Mouse (Mus musculus) G1E (cell line): ENCODE results near the gene Mllt10. TPM values are rescaled to one million over a fixed set of nuclear protein-coding genes. Genes with fewer than 3 reads are reported as not detected.

Experiments
- ATAC-seq: 2 replicates; pipeline ENCODE4 v1.8.0; 2016; ENCODE audit warnings: mild to moderate bottlenecking; ENCODE audit not compliant: insufficient number of reproducible peaks, poor library complexity, low FRiP score, severe bottlenecking; ENCODE audit errors: extremely low read depth
- DNase-seq: peaks from one replicate; pipeline ENCODE4 v3.0.0; 2012; ENCODE audit warnings: low spot score
- H3K27me3 ChIP-seq: 2 replicates; pipeline ENCODE4 v1.6.1; 2012; ENCODE audit warnings: mild to moderate bottlenecking, low read length, inconsistent platforms; ENCODE audit not compliant: insufficient read depth
- H3K36me3 ChIP-seq: replicated peaks from 2 replicates; pipeline ENCODE3; 2012; ENCODE audit warnings: mild to moderate bottlenecking, inconsistent platforms
- H3K4me1 ChIP-seq: 2 replicates; pipeline ENCODE4 v1.6.1; 2012; ENCODE audit warnings: low read depth, low read length, inconsistent platforms, mixed read lengths; ENCODE audit not compliant: insufficient read depth
- H3K4me3 ChIP-seq: 2 replicates; pipeline ENCODE4 v1.5.1; 2012; ENCODE audit warnings: low read depth, mild to moderate bottlenecking, inconsistent platforms, low read length, moderate library complexity, mixed read lengths
- H3K9me3 ChIP-seq: replicated peaks from 2 replicates; pipeline ENCODE4 v1.6.1; 2012; ENCODE audit warnings: inconsistent platforms
- CTCF ChIP-seq: IDR thresholded peaks from 2 replicates; pipeline ENCODE4 v1.5.1; 2012; ENCODE audit warnings: low read depth, low read length, inconsistent platforms, mixed read lengths
- GATA1 ChIP-seq: IDR thresholded peaks from 2 replicates; pipeline ENCODE4 v1.6.1; 2012; ENCODE audit warnings: borderline replicate concordance, low read length, inconsistent platforms, mixed read lengths
- GATA2 ChIP-seq: IDR thresholded peaks from 2 replicates; pipeline ENCODE4 v1.6.1; 2012; ENCODE audit warnings: low read depth, low read length, inconsistent platforms, borderline replicate concordance
- POLR2AphosphoS5 ChIP-seq: IDR thresholded peaks from 2 replicates; pipeline ENCODE4 v1.6.1; 2012; ENCODE audit warnings: low read depth, low read length, inconsistent platforms; ENCODE audit not compliant: insufficient replicate concordance
- TAL1 ChIP-seq: conservative IDR thresholded peaks from 2 replicates; pipeline ENCODE4 v1.6.1; 2012; ENCODE audit warnings: low read depth, low read length, inconsistent platforms, mixed read lengths
- polyA plus RNA-seq: library from polyadenylated mRNA; stranded (reverse); fragments of >175 nt; gene quantifications from 2 replicates; pipeline ENCODE4 v1.2.3, GENCODE M21; 2012
- total RNA-seq, 2 experiments: library from RNA; stranded (forward) in 1 of 2; stranded (reverse) in 1 of 2; fragments of 200-1000 nt in 1 of 2; fragments of >200 nt in 1 of 2; fragmentation: Nextera tagmentation in 1 of 2; gene quantifications; 2 replicates each; pipeline ENCODE4 v1.2.3; 2014 to 2017

Mllt10 gene
- total and polyA plus RNA-seq, 3 experiments, result 20.8 to 141 (median 73.6) TPM

GRCm38 (mm10) chr2:18046758-18047645, 8.0 kb upstream of the Mllt10 start:
- Histone ChIP-seq H3K4me1 (peaks cover 43% of the 10 kb centered on the region), H3K36me3 (no peaks in the 10 kb centered on the region), H3K4me3 (peak overlapping the region; percentile 76), H3K9me3 (no peaks in the 10 kb centered on the region), H3K27me3 (peaks cover 43% of the 10 kb centered on the region)
- ATAC-seq (no peak), DNase-seq (peak; percentile 49)
- TF ChIP-seq POLR2AphosphoS5, result no peak
- no peak for TF ChIP-seq GATA2
- no peak for TF ChIP-seq CTCF
- TF ChIP-seq GATA1, result no peak
- TF ChIP-seq TAL1, result no peak

- H3K27me3 ChIP-seq, result peaks cover 37% of the 10 kb centered on the region
- H3K36me3 ChIP-seq, result no peaks in the 10 kb centered on the region
- H3K9me3 ChIP-seq, result no peaks in the 10 kb centered on the region
- TF ChIP-seq GATA2, result no peak
- no peak for TF ChIP-seq POLR2AphosphoS5
- TF ChIP-seq GATA1, result no peak
- TF ChIP-seq CTCF, result no peak
- TF ChIP-seq TAL1, result no peak
- DNase-seq (peak; percentile 67), ATAC-seq (peak; percentile 36; the same call in 1 of the 2 replicates)
- H3K4me3 ChIP-seq, result peak overlapping the region; percentile 76
- peaks cover 43% of the 10 kb centered on the region for H3K4me1 ChIP-seq
Observed at GRCm38 (mm10) chr2:18047646-18048452, 7.2 kb upstream of the Mllt10 start.

- peaks cover 31% of the 10 kb centered on the region for H3K27me3 ChIP-seq
- no peak for ATAC-seq
Observed at GRCm38 (mm10) chr2:18048453-18049075, 6.5 kb upstream of the Mllt10 start, which contains the start of gene Skida1. Gene Skida1 (minus strand): TSS chr2:18049051.

GRCm38 (mm10) chr2:18049279-18049821, 5.7 kb upstream of the Mllt10 start:
- Histone ChIP-seq H3K27me3 (peaks cover 29% of the 10 kb centered on the region), H3K4me1 (peaks cover 43% of the 10 kb centered on the region), H3K4me3 (no peak overlapping the region), H3K9me3 (no peaks in the 10 kb centered on the region), H3K36me3 (no peaks in the 10 kb centered on the region)
- no peak for DNase-seq
- TF ChIP-seq TAL1 (no peak), CTCF (no peak), GATA2 (no peak), POLR2AphosphoS5 (no peak), GATA1 (no peak)
- no peak for ATAC-seq

More at GRCm38 (mm10) chr2:18048453-18049075, 6.5 kb upstream of the Mllt10 start, which contains the start of gene Skida1:
- H3K9me3 ChIP-seq, result no peaks in the 10 kb centered on the region
- no peak for DNase-seq
- TF ChIP-seq GATA2 (no peak), CTCF (no peak), POLR2AphosphoS5 (no peak), TAL1 (no peak), GATA1 (no peak)
- peaks cover 43% of the 10 kb centered on the region for H3K4me1 ChIP-seq
- H3K4me3 ChIP-seq, result peak within 1 kb of the TSS; percentile 76
- H3K36me3 ChIP-seq, result no peaks in the 10 kb centered on the region

GRCm38 (mm10) chr2:18050018-18050417, 5.0 kb upstream of the Mllt10 start:
- DNase-seq (no peak), ATAC-seq (no peak)
- TF ChIP-seq POLR2AphosphoS5 (no peak), TAL1 (no peak), GATA1 (no peak), CTCF (no peak), GATA2 (no peak)
- Histone ChIP-seq H3K27me3 (peaks cover 25% of the 10 kb centered on the region), H3K4me3 (no peak overlapping the region), H3K36me3 (no peaks in the 10 kb centered on the region), H3K4me1 (peaks cover 44% of the 10 kb centered on the region), H3K9me3 (no peaks in the 10 kb centered on the region)
